Mouse (Mus musculus): ENCODE results near the gene Ap4e1. TPM values are rescaled to one million over a fixed set of nuclear protein-coding genes. Genes with fewer than 3 reads are reported as not detected.

Ap4e1 gene
- 15.4 TPM for polyA plus RNA-seq (2014; fragmentation: Illumina TruSeq; extraction: RNeasy Lipid Tissue Mini Kit (QIAGEN cat#74804); ENCODE audit: low replicate concordance)

GRCm38 (mm10) chr2:127008469-127008998 lies at the start of gene Ap4e1:
TSS of gene Ap4e1 (plus strand) at chr2:127008717.

GRCm38 (mm10) chr2:127070435-127070841 lies 61.9 kb downstream of the Ap4e1 start, which contains the start of gene Blvra:
TSS of gene Blvra (plus strand) at chr2:127070665.

Other genes with a start within 250 kb of the Ap4e1 start
- not detected for gene Usp50, start 225.2 kb upstream of the Ap4e1 start, polyA plus RNA-seq (2014; fragmentation: Illumina TruSeq; extraction: RNeasy Lipid Tissue Mini Kit (QIAGEN cat#74804); ENCODE audit: low replicate concordance)
- 152 TPM for gene Trpm7, start 132.5 kb upstream of the Ap4e1 start, polyA plus RNA-seq (2014; fragmentation: Illumina TruSeq; extraction: RNeasy Lipid Tissue Mini Kit (QIAGEN cat#74804); ENCODE audit: low replicate concordance)
- gene Sppl2a, start 75.5 kb upstream of the Ap4e1 start, polyA plus RNA-seq (2014; fragmentation: Illumina TruSeq; extraction: RNeasy Lipid Tissue Mini Kit (QIAGEN cat#74804); ENCODE audit: low replicate concordance): 198 TPM
- gene Blvra, start 61.9 kb downstream of the Ap4e1 start, polyA plus RNA-seq (2014; fragmentation: Illumina TruSeq; extraction: RNeasy Lipid Tissue Mini Kit (QIAGEN cat#74804); ENCODE audit: low replicate concordance): 23.0 TPM
- 18.8 TPM for gene Ncaph, start 125.2 kb downstream of the Ap4e1 start, polyA plus RNA-seq (2014; fragmentation: Illumina TruSeq; extraction: RNeasy Lipid Tissue Mini Kit (QIAGEN cat#74804); ENCODE audit: low replicate concordance)
- 2.2 TPM for gene Itpripl1, start 134.7 kb downstream of the Ap4e1 start, polyA plus RNA-seq (2014; fragmentation: Illumina TruSeq; extraction: RNeasy Lipid Tissue Mini Kit (QIAGEN cat#74804); ENCODE audit: low replicate concordance)
- 0.63 TPM for gene 1810024B03Rik, start 199.6 kb downstream of the Ap4e1 start, polyA plus RNA-seq (2014; fragmentation: Illumina TruSeq; extraction: RNeasy Lipid Tissue Mini Kit (QIAGEN cat#74804); ENCODE audit: low replicate concordance)
- gene Snrnp200, start 199.7 kb downstream of the Ap4e1 start, polyA plus RNA-seq (2014; fragmentation: Illumina TruSeq; extraction: RNeasy Lipid Tissue Mini Kit (QIAGEN cat#74804); ENCODE audit: low replicate concordance): 16.6 TPM
- gene Ciao1, start 239.1 kb downstream of the Ap4e1 start, polyA plus RNA-seq (2014; fragmentation: Illumina TruSeq; extraction: RNeasy Lipid Tissue Mini Kit (QIAGEN cat#74804); ENCODE audit: low replicate concordance): 22.9 TPM
- gene Tmem127, start 239.2 kb downstream of the Ap4e1 start, polyA plus RNA-seq (2014; fragmentation: Illumina TruSeq; extraction: RNeasy Lipid Tissue Mini Kit (QIAGEN cat#74804); ENCODE audit: low replicate concordance): 46.4 TPM